Mouse (Mus musculus) megakaryocyte, embryonic 14.5 days (primary cell): ENCODE data around the gene Lmna. TPM values are rescaled to one million over a fixed set of nuclear protein-coding genes. Genes with fewer than 3 reads are reported as not detected.

ENCODE experiments used
- H3K27me3 ChIP-seq: replicated peaks from 2 replicates; pipeline ENCODE3; 2012; ENCODE audit warnings: inconsistent platforms
- H3K36me3 ChIP-seq: replicated peaks from 2 replicates; pipeline ENCODE3; 2012; ENCODE audit warnings: low read length, inconsistent platforms, mixed read lengths
- H3K4me1 ChIP-seq: 2 replicates; pipeline ENCODE4 v1.6.1; 2012; ENCODE audit warnings: inconsistent platforms
- H3K4me3 ChIP-seq: replicated peaks from 2 replicates; pipeline ENCODE3; 2012; ENCODE audit warnings: moderate library complexity, mild to moderate bottlenecking, inconsistent platforms
- H3K9me3 ChIP-seq: 2 replicates; pipeline ENCODE4 v1.6.1; 2012; ENCODE audit warnings: inconsistent platforms
- FLI1 ChIP-seq: IDR thresholded peaks from 2 replicates; pipeline ENCODE4 v1.6.1; 2012; ENCODE audit warnings: low read length, inconsistent platforms, mixed read lengths
- GATA1 ChIP-seq: IDR thresholded peaks from 3 replicates; pipeline ENCODE4 v1.6.1; 2012; ENCODE audit warnings: mixed read lengths, low read length, inconsistent platforms, borderline replicate concordance
- polyA plus RNA-seq: library from polyadenylated mRNA; stranded (reverse); fragments of >175 nt; gene quantifications from 2 replicates; pipeline ENCODE4 v1.2.3, GENCODE M21; 2012; ENCODE audit warnings: low replicate concordance; ENCODE audit not compliant: insufficient read depth

Gene Lmna
- 607 and 1,158 TPM in 2 replicates for polyA plus RNA-seq

DNA sequence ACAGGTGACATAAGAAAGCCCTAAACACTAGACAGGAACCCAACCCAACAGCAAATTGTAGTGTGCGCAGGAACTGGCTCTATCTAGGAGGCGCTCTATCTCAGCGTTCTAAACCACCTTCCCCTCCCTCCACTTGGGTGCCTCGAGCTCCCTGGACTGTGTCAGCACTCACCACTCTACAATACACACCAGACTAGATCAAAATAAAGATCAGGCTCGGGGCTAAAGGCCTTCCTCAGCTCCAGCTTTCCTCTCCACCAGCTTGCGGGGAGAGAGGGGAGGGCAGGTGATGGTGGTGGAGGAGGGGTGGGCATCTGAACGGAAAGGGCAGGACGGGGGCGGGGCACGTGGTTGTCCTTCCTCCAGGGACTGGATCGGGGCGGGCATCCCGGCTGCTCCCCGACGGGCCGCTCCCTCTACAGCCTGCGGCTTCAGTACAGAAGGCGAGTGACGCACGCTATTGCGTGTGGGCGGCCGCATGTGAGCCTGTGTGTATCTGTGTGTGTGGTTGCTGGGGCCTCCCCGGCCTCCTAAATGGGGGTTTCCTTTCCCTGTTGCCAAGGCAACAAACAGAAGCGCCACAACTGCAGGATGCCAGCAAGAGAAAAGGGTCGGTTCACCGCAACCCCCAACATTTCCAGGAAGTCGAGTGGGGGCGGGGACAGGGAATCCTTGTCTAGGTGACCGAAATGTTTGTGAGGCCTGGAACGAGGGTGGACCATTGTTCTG, at the start of gene Lmna:
Gene Lmna, minus strand, starts transcription at position 265 of the 729 bp plus-strand sequence.
- Histone ChIP-seq H3K27me3 (peaks cover 3% of the 10 kb centered on the region), H3K4me1 (peaks cover 98% of the 10 kb centered on the region), H3K36me3 (peaks cover 12% of the 10 kb centered on the region), H3K9me3 (no peaks in the 10 kb centered on the region), H3K4me3 (peak within 1 kb of the TSS; percentile 93)
- TF ChIP-seq FLI1, result 0 out of 2 replicates have a peak, but pooled peaks have one; percentile 14
- no peak for TF ChIP-seq GATA1

DNA sequence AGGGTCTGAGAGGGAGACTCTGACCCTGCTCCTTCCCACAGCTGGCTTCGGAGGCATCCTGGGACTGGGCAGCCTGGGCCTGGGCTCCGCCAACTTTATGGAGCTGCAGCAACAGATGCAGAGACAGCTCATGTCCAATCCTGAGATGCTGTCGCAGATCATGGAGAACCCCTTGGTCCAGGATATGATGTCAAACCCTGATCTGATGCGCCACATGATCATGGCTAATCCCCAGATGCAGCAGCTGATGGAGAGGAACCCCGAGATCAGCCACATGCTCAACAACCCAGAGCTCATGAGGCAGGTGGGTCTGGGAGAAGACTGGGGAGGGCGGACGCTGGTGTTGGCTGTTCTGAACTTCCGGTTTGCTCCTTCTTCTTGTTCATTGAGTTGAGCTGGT, 46.9 kb upstream of the Lmna start:
- Histone ChIP-seq H3K9me3 (no peaks in the 10 kb centered on the region), H3K27me3 (no peaks in the 10 kb centered on the region), H3K36me3 (peaks cover 64% of the 10 kb centered on the region), H3K4me3 (no peak overlapping the region), H3K4me1 (peaks cover 30% of the 10 kb centered on the region)
- no peak for TF ChIP-seq FLI1
- TF ChIP-seq GATA1, result no peak

DNA sequence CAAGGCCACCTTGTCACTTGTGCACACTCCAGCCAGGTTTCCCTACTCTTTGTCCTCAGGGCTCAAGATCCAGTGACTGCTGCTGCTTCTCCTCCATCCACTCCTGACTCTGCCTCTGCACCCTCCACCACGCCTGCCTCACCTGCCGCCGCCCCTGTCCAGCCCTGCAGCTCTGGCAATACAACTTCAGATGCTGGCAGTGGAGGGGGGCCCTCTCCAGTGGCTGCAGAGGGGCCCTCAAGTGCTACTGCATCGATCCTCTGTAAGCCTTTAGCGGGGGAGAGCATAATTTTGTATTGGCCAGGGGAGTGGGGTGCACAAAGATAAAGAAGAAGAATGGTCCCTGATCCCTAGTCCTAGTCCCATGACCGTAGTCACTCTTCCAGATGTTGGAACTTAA, 46.0 kb upstream of the Lmna start:
- peaks cover 59% of the 10 kb centered on the region for H3K36me3 ChIP-seq

DNA sequence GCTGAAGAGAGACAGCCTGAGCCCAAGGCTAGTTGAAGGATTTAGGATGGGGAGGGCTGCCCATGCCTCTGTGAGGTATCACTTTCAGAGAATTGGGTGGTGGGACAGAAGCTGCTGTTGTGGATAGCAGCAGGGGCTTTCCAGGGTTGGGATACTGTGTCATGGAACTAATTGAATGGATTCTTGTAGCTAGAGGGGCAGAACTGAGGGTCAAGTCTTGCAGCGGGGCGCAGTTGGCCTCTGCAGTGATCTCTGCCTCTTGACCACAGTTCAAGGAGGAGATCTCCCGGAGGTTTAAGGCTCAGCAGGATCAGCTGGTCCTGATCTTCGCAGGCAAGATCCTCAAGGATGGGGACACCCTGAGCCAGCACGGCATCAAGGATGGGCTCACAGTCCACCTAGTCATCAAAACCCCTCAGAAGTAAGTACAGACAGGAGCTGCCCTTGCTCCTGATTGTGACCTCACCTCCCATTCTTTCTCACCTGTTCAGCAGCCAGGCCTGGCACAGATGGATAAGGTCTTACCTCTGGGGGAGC, 45.4 kb upstream of the Lmna start:
- Histone ChIP-seq H3K4me1 (peaks cover 44% of the 10 kb centered on the region), H3K27me3 (no peaks in the 10 kb centered on the region), H3K9me3 (no peaks in the 10 kb centered on the region), H3K36me3 (peaks cover 59% of the 10 kb centered on the region), H3K4me3 (peak overlapping the region; percentile 23)
- TF ChIP-seq FLI1 (no peak), GATA1 (no peak)

More for the DNA sequence above, 46.0 kb upstream of the Lmna start:
- H3K4me3 ChIP-seq, result peak overlapping the region; percentile 47
- no peaks in the 10 kb centered on the region for H3K9me3 ChIP-seq
- H3K4me1 ChIP-seq, result peaks cover 38% of the 10 kb centered on the region
- no peak for TF ChIP-seq GATA1
- no peak for TF ChIP-seq FLI1
- H3K27me3 ChIP-seq, result no peaks in the 10 kb centered on the region

DNA sequence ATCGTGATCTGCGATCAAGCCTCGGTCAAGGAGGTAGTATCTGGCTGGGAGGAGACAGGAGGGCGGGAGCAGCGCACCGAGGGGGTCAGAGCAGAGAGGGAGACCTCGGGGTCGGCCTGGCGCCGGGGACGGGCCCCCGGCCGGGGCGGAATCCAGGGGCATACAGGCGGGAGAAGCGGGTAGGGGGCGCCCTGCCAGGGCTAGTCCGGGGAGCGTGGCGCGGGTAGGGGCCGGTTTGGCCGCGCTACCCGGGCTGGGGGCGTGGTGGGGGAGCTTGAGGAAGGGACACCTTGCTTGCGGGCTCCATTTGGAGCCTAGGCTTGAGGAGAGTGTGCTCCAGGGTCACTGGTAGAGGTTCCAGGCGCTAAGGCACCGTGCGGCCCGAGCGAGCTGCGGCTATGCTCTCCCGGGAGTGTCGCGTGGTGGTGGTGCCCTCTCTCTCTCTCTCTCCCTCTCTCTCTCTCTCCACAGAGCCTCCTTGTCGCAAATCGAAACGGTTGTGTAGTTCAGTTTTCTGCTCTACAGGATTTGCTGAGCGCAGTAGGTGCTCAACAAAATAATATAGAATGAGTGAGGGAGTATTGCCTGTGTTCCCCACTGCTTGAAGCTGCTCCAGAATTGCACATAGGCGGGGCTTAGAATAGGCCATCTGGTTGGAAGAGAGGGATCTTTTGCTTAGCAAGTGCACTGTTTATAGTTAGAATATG, 44.3 kb upstream of the Lmna start:
- TF ChIP-seq FLI1 (no peak), GATA1 (no peak)
- Histone ChIP-seq H3K36me3 (peaks cover 59% of the 10 kb centered on the region), H3K4me1 (peaks cover 49% of the 10 kb centered on the region), H3K9me3 (no peaks in the 10 kb centered on the region), H3K4me3 (peak overlapping the region; percentile 100), H3K27me3 (no peaks in the 10 kb centered on the region)

DNA sequence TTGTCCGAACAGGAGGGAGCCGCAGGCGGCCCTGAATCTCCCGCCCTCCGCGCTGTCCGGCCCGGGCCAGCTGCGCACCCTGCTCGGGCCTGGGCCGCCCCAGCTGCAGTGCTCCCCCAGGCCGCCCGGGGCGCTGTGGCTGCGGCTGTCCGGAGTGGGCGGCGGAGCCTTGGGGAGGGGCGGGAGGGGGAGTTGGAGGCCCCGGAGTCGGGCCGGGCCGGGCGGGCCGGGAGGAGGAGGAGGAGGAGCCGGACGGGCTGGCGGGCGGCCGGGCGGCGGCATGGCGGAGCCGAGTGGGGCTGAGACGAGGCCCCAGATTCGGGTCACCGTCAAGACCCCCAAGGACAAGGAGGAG, 43.7 kb upstream of the Lmna start, which contains the start of gene Ubqln4:
Gene Ubqln4, plus strand, starts transcription at position 234 of the 355 bp plus-strand sequence.
- peak within 1 kb of the TSS; percentile 100 for H3K4me3 ChIP-seq
- H3K36me3 ChIP-seq, result peaks cover 60% of the 10 kb centered on the region
- TF ChIP-seq FLI1 (no peak), GATA1 (no peak)
- no peaks in the 10 kb centered on the region for H3K9me3 ChIP-seq
- peaks cover 49% of the 10 kb centered on the region for H3K4me1 ChIP-seq
- H3K27me3 ChIP-seq, result no peaks in the 10 kb centered on the region

DNA sequence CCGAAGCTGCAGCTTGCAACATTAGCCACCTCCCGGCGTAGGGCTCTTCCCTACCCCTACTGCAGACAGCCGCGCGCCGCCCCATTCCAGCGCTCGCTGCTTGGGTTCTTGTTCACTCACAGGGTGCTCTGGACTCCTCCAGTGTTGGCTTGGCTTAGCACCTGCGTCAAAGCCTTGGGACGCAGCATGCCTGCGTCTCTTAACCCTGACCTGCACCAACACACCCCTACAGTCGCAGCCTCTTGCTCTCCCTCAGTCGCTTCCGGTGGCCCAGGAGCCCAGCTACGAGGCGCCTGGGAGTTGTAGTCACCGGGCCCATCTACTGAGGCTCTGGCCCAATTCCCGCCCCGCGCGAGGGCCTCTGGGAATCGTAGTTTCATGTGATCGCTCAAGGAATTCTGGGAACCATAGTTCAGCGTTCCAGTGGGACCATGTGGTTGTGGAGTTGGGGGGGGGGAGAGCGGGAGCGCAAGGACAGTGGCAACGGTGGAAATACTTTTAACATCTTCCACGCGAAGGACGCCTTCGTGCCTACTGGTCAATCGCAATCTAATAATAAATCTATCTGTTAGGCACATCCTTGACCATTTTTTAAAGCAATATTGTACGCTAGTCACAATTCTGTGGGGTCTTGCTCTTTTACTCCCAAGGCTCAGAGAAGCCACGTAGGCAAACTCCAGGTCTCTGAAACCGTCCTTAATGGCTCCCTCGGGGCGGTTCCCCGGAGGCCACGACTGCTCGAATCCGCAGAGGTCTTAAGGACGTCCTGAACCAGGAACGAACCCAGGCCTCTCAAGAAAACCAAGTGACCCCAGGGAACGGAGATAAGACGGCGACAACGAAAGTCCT, 43.1 kb upstream of the Lmna start, which contains the start of gene Lamtor2:
Gene Lamtor2, minus strand, starts transcription at position 399 of the 849 bp plus-strand sequence.
- peaks cover 49% of the 10 kb centered on the region for H3K4me1 ChIP-seq
- H3K36me3 ChIP-seq, result peaks cover 60% of the 10 kb centered on the region
- peak within 1 kb of the TSS; percentile 100 for H3K4me3 ChIP-seq
- no peaks in the 10 kb centered on the region for H3K9me3 ChIP-seq
- no peaks in the 10 kb centered on the region for H3K27me3 ChIP-seq
- TF ChIP-seq GATA1 (no peak), FLI1 (peak; percentile 35; the same call in 1 of the 2 replicates)

DNA sequence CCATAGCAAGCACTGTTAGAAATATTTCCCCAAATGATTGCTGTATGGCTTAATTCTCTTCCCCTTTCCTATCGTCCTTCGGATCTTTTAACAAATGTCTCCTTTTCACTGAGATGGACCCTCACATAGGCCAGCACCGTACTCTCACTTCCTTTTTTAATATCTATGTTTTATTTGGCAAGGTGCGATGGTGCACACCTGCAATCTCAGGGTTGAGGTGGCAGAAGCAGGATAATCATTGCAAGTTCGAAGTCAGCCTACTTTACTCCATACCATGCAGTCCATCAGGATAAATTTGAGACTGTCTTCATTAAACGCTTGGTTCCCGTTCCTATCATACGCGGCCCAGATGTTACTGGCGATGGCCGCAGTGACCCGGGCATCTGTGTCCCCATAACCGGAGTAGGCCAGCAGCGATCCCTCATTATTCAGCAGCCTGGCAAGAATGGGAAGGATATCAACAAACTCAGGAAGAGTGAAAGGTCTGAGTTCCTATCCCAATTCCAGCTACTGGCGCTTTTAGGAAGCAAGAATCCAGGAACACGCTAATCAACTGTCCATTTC, 42.4 kb upstream of the Lmna start:
- peaks cover 58% of the 10 kb centered on the region for H3K36me3 ChIP-seq
- TF ChIP-seq FLI1, result no peak
- no peak for TF ChIP-seq GATA1
- H3K9me3 ChIP-seq, result no peaks in the 10 kb centered on the region
- H3K27me3 ChIP-seq, result no peaks in the 10 kb centered on the region
- peak overlapping the region; percentile 100 for H3K4me3 ChIP-seq
- peaks cover 51% of the 10 kb centered on the region for H3K4me1 ChIP-seq

DNA sequence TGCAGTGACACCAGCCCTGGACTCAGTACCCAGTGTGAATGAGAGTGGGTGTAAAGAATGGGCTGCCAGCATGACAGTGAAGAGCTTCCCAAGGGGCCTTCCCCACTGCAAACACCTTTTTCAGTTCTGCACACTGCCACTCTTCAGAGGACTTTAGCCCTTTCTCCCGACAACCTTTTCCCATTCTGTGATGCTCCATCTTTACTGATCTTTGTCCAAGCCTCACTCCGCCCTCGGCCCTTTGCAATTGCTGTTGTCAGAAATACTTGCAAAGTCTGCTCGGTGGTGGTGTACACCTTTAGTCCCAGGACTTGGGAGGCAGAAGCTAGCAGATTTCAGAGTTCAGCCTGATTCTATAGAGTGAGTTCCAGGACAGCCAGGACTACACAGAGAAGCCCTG, 41.8 kb upstream of the Lmna start:
- H3K9me3 ChIP-seq, result no peaks in the 10 kb centered on the region
- H3K4me3 ChIP-seq, result peak overlapping the region; percentile 100
- H3K4me1 ChIP-seq, result peaks cover 53% of the 10 kb centered on the region
- H3K36me3 ChIP-seq, result peaks cover 57% of the 10 kb centered on the region
- TF ChIP-seq GATA1, result no peak
- no peak for TF ChIP-seq FLI1
- H3K27me3 ChIP-seq, result no peaks in the 10 kb centered on the region
